Mouse (Mus musculus): ENCODE measurements at regions not wholly inside any gene's neighbourhood (a gene's known extent, or its start where the extent isn't known, plus 50 kb on each side); places are given as distances from the start of the nearest gene placed in this dataset.

DNA sequence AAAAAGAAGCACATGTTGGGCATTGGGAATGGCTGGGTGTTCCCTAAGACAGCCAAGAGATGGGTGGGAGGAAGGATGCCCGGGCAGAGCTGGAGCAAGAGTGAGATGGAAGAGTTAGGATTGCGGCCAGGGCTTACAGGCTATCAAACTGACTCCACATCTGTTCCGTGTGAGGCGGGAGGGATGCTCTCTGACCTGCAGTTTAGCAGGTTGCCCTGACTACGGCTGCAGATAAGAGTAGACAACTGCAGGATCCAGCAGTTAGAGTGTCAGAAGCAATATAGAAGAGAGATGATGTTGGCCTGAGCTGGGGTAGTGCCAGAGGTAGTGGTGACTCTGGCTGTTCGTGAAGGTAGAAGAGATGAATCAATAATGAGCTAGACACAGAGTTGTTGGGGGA is 61.6 kb upstream of the Syt6 start:
- no peak for DNase-seq (ENCODE audit: low read depth, low spot score)

DNA sequence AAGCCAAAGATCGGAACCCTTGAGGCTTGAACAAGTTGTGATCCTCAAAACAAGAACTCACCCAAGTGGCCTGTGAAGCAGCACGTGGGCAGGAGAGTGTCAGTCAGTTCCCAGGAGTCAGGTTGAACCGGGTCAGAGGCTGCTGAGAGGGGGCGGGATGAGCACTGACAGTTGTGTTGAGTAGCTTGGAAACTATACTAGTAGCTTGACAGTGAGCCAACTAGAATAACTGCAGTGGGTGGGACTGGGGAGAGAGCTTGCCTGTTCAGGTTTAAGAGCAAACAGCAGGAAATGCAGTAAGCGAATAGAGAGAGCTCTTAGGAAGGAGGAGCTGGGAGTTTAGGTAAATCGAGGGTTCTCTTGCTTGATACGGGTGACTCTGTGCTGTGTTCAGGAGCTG is 61.0 kb upstream of the Syt6 start:
- no peak for DNase-seq (ENCODE audit: low read depth, low spot score)

DNA sequence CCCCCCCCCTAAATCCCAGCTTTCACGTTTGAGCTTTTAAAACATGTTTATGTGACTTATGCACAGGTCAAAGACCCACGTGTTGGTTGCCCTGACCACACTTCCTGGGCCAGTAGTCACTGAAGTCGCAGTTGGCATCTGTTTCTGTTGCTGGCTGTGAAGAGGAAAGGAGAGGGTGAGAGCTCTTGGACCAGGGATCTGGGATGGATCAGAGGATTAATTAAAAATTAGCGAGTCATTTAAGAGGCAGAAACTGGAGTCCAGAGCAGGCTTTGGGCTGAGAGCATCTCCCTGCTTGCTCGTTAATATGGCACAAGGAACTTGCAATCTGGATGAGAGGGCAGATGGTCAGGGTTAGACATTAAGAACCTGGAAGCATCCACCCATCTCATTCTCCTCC is 59.1 kb upstream of the Syt6 start:
- DNase-seq (ENCODE audit: low read depth, low spot score), result no peak

DNA sequence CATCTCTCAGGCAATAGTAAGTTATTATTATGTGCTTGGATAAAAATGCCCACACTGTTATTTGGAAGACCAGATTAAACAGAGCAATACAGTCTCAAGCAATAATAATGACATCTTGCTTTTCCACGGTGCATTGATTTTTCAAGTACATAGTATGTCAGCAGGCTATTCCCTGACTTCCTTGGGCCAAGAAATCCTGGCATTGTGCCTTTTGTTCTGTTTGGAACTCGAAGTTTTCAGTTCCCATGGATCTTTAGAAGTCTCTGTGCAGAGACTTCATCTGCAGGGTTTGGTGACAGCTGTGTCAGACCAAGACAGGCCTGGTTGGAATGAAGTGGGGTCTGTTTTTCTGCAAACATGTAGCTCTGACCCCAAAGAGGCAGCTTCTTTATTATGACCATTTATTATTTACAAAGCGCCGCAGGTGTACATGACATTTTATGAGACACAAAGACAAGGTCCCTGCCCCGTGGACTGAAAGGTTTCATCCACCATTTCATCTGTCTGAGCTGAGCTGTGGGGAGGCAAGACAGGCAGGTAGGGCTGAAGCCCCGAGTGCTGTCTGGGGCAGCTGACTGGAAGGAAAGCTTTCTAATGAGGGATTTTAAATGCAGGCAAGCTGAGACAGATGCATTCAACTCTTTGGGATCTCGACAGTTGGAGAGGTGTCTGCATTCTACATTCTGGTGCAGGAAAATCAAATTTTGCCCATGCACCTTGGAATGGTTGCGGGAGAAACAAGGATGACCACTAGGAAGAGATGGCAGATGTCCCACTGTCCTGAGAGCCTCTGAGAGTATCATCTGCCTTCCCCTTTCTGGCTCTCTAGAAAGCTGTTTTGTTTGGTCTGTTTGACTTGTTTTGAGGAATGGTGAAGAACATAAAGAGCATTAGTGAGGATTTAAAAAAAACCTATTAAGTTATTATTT is 57.4 kb upstream of the Syt6 start:
- no peak for DNase-seq (ENCODE audit: low read depth, low spot score)

- DNase-seq (ENCODE audit: low read depth, low spot score), result no peak
Observed at GRCm38 (mm10) chr3:103518624-103519023, 56.4 kb upstream of the Syt6 start.

Measured in retina, adult 2 months (tissue).